Mouse (Mus musculus) heart, postnatal 4 days (tissue): ENCODE data around the gene Asxl1. TPM values are rescaled to one million over a fixed set of nuclear protein-coding genes. Genes with fewer than 3 reads are reported as not detected.
A peak's percentile ranks its signal among the peaks of the same experiment; 100 is the strongest.

Source experiments
- DNase-seq: peaks from one replicate; pipeline ENCODE4 v3.0.0; 2021
- total RNA-seq, 2 experiments: library from RNA; stranded (reverse); gene quantifications; 2 replicates each; pipeline ENCODE4 v1.2.3; 2021

The Asxl1 gene
- total RNA-seq = 10 to 100 TPM; 37.0 to 38.2 TPM

DNA sequence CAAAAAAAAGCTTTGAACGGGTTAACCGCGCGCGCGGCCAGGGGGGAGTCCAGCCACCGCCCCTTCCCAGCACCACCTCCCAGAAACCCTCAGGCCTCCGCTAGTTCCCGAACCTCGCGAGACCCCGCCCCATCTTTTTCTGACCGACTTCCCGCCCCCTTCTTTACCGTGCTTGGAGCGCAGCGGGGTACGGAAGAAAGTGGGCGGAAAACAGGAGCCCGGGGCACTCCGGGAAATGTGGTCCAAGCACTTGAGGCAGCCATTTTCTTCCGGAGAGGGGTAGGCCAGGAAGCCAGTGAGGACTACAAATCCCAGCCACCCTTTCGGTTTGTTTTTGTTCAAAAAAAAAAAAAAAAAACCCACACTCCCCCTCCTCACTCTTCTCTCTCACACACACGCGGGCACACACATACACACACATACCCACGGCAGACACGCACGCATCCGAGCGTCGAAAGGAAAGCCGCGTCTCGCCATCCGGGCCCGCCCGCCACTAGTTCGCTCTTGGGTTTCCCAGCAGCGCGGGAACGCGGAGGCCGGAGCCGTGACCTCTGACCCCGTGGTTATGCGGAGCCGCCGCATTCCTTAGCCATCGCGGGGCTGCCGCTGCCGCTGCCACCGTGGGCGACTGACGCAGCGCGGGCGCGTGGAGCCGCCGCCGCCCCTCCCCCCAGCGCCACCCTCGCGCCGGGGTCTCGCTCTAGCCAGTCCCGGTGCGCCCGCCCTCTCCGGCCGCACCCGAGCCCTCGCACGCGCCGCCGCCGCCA lies at the start of gene Asxl1:
Gene Asxl1 (plus strand): TSS at position 376 of the 767 bp plus-strand sequence.
- peak; percentile 97 for DNase-seq

GRCm38 (mm10) chr2:153297771-153298170 lies 47.9 kb upstream of the Asxl1 start:
- DNase-seq = no peak

DNA sequence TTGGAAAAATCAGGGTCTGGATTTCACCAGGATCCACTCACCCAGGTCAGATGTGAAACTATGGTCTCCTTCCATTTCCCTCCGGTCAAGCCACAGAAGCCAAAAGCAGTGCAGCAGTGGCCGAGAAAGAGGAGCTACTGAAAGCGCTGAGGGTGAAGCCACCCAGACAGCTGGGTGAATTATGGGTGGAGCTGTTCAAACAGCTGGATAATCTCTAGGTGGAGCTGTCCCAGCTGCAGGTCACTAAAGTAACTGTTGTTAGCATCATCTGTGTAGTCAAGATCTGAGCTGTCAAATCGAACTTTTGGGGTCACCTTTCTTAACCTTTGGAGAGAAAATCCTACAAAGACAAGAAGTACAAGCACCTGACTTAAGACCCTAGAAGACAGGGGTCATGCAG lies 47.2 kb upstream of the Asxl1 start:
- no peak for DNase-seq

DNA sequence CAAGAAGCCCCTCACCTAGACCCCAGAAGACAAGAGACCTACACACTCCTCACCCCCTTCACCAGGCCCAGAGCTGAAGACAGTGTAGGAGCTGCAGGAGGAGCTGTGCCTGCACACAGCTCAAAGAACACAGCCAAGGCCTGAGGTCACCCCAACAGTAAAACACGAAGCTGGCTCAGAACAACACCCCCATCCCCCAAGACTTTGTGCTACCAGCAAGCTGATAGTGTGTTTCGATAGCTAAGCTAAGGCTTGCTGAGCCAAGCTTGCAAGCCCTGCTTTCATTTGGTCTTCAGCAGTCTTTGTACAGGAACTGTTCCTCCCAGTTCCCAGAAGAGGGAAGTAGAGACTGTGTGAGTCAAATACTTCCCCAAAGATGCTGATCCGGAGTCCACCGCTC lies 46.8 kb upstream of the Asxl1 start:
- DNase-seq = peak; percentile 21

GRCm38 (mm10) chr2:153301123-153301522 lies 44.5 kb upstream of the Asxl1 start:
- DNase-seq = no peak

- DNase-seq = no peak
These were observed 40.4 kb upstream of the Asxl1 start for GRCm38 (mm10) chr2:153305240-153305639.

DNA sequence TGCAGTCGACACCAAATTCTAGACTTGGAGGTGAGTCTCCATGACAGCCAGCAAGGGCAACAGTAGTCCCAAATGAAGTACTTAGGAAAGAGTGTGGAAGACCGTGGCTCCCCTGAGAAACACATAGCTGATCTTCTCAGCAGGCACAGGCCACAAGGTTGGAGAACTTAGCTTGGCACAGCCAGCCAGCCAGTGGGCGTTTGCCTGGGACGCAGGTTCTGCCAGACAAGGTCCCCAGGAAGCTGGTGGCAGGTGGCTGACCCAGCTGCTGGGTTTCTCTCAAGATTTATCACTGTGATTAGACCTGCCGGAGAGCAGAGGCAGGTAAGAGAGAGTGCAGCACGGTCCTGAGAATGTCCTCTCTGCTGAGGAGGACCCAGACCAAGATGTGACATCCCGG lies 37.0 kb upstream of the Asxl1 start:
- DNase-seq = no peak

DNA sequence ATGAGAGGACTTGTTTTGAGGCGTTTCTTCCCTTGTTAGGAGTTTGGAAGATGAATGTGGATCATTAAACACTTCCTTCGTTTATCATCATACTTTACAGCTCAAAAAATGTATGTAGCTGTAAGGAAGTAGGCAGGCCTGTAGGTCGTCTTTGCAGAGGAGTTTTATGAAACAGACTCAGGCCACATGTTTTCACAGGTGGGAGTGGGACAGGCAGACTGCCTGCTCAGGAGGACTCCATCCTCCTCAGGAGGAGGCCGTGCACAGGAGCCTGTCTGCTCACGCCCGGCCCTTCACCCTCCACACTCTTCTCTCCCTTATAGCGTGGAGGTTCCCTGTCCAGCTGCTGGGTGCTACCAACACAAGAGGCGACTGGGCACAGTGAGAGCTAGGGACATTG lies 36.5 kb upstream of the Asxl1 start:
- no peak for DNase-seq

DNA sequence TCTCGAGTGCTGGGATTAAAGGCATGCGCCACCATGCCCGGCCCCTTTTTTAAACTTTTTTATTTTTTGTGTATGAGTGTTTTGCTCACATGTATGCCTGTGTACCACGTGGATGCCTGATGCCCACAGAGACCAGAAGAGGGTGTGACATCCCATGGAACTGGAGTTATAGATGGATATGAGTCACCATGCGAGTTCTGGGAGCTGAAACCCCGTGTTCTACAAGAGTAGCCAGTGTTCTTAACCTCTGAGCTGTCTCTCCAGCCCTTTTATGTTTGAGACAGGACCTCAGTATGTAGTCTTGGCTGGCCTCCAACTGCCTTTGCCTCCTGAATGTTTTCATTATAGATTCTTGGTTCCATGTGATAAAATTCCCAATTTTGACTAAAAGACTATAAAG lies 35.4 kb upstream of the Asxl1 start:
- DNase-seq = no peak

DNA sequence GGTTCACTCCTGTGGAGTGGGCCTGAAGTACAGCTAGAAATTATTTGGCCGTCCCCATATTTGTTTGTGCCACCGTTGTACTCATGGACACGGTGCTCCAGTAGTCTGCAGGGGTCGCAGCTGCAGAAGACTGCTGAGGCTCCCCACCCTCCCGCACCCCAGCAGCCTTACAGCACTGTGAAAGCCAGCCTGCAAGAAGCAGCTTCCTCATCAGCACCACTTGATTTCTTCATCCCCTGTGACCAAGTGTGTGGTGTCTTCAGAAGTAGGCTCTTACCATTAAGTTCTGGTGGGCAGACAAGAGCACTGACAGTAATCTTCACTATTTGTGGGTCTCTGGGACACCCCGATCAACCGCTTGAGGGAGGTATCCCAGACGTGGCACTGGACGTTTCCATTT lies 32.7 kb upstream of the Asxl1 start:
- DNase-seq = no peak

GRCm38 (mm10) chr2:153318408-153318807 lies 27.2 kb upstream of the Asxl1 start:
- no peak for DNase-seq

- no peak for DNase-seq
These were observed 26.5 kb upstream of the Asxl1 start for GRCm38 (mm10) chr2:153319036-153319643.

- no peak for DNase-seq
These were observed 19.8 kb upstream of the Asxl1 start for GRCm38 (mm10) chr2:153325706-153326376.

DNA sequence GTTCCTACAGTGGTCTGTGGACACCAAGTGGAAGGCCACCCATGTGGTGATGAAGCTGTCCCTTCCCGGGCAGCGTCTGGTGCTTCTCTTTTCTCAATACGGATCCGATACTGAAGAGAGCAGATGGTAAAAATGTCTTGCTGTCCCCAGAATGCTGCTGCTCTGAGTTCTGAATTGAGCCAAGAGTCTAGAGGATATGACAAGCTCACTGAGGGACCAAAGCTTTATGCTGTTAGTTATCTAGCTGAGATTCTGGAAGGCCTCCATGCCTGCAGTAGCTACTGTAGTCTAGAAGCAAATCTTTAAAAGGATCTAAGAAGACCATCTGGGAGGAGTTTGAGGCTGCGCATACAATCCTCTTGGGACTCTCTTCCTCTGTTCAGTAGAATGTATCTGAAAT lies 13.4 kb upstream of the Asxl1 start:
- no peak for DNase-seq

GRCm38 (mm10) chr2:153332981-153333380 lies 12.6 kb upstream of the Asxl1 start:
- no peak for DNase-seq

DNA sequence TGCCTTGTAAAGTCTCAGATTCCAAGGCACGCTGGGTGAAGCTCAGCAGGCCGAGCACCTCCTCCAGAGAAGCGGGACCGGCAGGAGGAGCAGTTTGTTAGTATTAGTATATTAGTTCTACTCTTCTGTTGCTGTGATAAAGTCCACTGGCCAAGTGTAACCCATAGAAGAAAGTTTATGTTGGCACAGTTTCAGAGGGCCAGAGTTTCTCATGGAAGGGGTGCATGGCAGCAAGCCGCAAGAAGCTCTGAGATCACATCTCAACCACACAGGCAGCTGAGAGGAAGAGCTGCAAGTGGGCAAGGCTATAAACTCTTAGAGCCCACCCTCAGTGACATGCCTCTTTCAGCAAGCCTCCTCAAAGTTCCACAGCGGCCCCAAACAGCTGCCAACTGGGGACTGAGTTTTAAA lies 11.8 kb upstream of the Asxl1 start:
- no peak for DNase-seq

DNA sequence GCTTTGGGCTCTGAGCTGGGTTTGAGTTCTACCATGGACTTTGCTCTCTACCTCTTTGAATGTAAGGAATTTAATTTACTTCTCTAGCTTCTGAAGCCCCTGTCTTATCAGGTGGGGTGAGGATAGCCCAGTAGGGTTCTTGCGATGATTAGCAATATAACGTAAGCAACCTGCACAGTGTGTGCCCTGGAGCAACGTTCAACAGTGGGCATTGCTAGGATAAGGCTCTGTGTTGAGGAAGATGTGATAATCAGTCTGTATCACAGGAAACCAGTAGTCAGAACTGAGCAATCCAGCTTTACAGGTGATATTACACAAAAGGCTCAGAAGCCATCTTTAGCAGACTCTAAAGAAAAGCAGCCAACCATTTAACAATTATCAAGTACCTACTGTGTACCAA lies 11.3 kb upstream of the Asxl1 start:
- no peak for DNase-seq

- DNase-seq = no peak
These were observed 9.5 kb upstream of the Asxl1 start for GRCm38 (mm10) chr2:153336117-153336516.

GRCm38 (mm10) chr2:153338361-153339350 lies 7.0 kb upstream of the Asxl1 start:
- no peak for DNase-seq

DNA sequence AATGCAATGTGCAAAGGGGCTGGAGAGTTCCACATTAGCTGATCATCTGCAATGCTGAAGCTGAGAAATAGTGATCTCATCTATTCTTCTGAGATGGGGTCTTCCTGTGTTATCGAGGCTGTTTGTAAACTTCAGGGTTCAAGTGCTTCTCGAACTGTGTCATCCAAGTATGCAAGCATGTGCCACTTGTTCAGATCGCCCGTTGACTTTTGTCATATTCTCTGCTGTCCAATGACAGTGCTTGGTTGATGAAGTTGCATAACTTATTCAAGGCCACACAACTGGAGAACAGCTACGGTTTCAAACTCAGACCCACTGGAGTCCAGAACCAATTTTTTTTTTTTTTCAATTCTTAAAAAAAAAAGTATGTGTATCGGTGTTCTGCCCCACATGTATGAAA lies 3.5 kb upstream of the Asxl1 start:
- DNase-seq = no peak

- DNase-seq = no peak
These were observed 3.0 kb upstream of the Asxl1 start for GRCm38 (mm10) chr2:153342602-153343001.

GRCm38 (mm10) chr2:153343191-153343590 lies 2.4 kb upstream of the Asxl1 start:
- no peak for DNase-seq

DNA sequence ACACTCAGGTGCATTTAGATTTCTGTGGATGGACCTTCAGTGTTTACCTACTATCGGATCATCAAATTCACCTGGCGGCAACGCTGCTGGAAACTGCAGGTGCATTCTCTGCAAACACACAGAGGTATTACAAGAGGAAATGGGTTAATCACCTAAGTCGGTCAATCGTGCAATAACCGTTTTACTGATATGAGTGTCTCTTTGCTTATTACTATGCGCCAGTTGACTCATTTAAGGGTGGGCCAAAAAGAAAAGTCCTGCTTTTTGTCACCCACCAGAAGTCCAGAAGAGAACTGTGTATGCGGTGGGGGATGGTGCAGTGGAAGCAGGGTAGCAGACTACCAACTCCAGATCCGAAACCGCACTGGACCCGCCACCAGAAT lies 567 bp upstream of the Asxl1 start:
- DNase-seq = no peak
